Mouse (Mus musculus) lung, postnatal 0 days (tissue): ENCODE data around the gene Rsph1.

Experiments
- CTCF ChIP-seq: IDR thresholded peaks from 2 replicates; pipeline ENCODE4 v1.5.1; 2016; ENCODE audit warnings: antibody characterized with exemption, mild to moderate bottlenecking
- EP300 ChIP-seq: IDR thresholded peaks from 2 replicates; pipeline ENCODE4 v1.6.1; 2016; ENCODE audit warnings: antibody characterized with exemption, mild to moderate bottlenecking, control low read depth

DNA sequence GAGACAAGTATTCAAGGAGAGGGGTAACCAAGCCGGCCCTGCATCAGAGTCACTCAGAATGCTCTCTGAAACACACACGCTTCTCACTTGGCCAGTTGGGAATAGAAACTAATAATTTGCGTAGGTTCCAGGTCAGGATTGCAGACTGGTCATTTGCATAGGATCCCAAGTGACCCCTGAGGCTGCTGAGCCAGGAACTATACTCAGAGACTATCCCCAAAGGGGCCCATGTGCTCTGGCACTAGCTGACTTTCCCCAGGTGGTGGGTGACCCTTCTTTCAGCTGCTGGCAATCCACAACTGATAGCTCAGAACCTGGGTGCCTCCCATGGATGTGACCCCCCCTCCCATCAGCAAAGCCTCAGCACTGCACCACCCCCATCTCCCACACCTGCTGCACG lies 18.0 kb downstream of the Rsph1 start:
- TF ChIP-seq CTCF (no peak), EP300 (no peak)
